Mouse (Mus musculus): Measurements from ENCODE around the gene Tmem254b.
"Not testable (repeated sequence)": the region's sequence is repeated elsewhere in the genome, so short reads cannot be mapped to it uniquely, and the experiment has no call there.

- not testable (repeated sequence) for TF ChIP-seq CTCF (conservative IDR thresholded peaks at IDR 0.05 in 1 of 2, IDR thresholded peaks at IDR 0.05 in 1 of 2; ENCODE audit: low read depth in 2 of 2, low read length in 2 of 2); CHD2 (IDR thresholded peaks at IDR 0.05; ENCODE audit: low read length); MAFK (IDR thresholded peaks at IDR 0.05; ENCODE audit: insufficient replicate concordance, low read length); ZMIZ1 (IDR thresholded peaks at IDR 0.05; ENCODE audit: low read depth, low read length)
Measured at GRCm38 (mm10) chr14:26206197-26206925, 480 bp downstream of the Tmem254b start.

Data from CH12.LX (cell line).